Mouse (Mus musculus) embryonic facial prominence, embryonic 11.5 days (tissue): ENCODE measurements around the gene Mak. TPM values are rescaled to one million over a fixed set of nuclear protein-coding genes. Genes with fewer than 3 reads are reported as not detected.

ENCODE experiments used
- ATAC-seq: fragments of 200-750 bp; cut with Nextera tagmentation; replicated peaks from 2 replicates; pipeline ENCODE4 v1.8.0; 2017; ENCODE audit warnings: low read depth; ENCODE audit not compliant: insufficient number of reproducible peaks, low FRiP score, low TSS enrichment
- DNase-seq: peaks from one replicate; pipeline ENCODE4 v3.0.0-alpha.2; 2015; ENCODE audit warnings: low spot score
- H3K27ac ChIP-seq: fragments of 300-500 bp; sonication (generic); replicated peaks from 2 replicates; pipeline ENCODE4 v1.5.1; 2014; ENCODE audit warnings: mild to moderate bottlenecking, low read depth, low read length, control low read depth
- H3K27me3 ChIP-seq: fragments of 300-500 bp; sonication (generic); 2 replicates; pipeline ENCODE4 v1.6.1; 2014; ENCODE audit warnings: mild to moderate bottlenecking, low read length, moderate library complexity, mixed read lengths; ENCODE audit not compliant: control insufficient read depth, insufficient read depth
- H3K36me3 ChIP-seq: fragments of 300-500 bp; sonication (generic); replicated peaks from 2 replicates; pipeline ENCODE4 v1.6.1; 2014; ENCODE audit warnings: low read depth, mild to moderate bottlenecking, low read length, moderate library complexity, mixed read lengths; ENCODE audit not compliant: control insufficient read depth, insufficient read depth
- H3K4me1 ChIP-seq: fragments of 300-500 bp; sonication (generic); 2 replicates; pipeline ENCODE4 v1.6.1; 2014; ENCODE audit warnings: low read length, mixed read lengths; ENCODE audit not compliant: control insufficient read depth, insufficient read depth
- H3K4me2 ChIP-seq: fragments of 300-500 bp; sonication (generic); 2 replicates; pipeline ENCODE4 v1.6.1; 2014; ENCODE audit warnings: low read depth, mild to moderate bottlenecking, control low read depth, low read length, moderate library complexity
- H3K4me3 ChIP-seq: fragments of 300-500 bp; sonication (generic); 2 replicates; pipeline ENCODE4 v1.5.1; 2014; ENCODE audit warnings: low read depth, low read length, control low read depth
- H3K9ac ChIP-seq: fragments of 300-500 bp; sonication (generic); replicated peaks from 2 replicates; pipeline ENCODE4 v1.6.1; 2014; ENCODE audit warnings: mild to moderate bottlenecking, control low read depth, low read length
- H3K9me3 ChIP-seq: fragments of 300-500 bp; sonication (generic); replicated peaks from 2 replicates; pipeline ENCODE4 v1.6.1; 2016; ENCODE audit warnings: mild to moderate bottlenecking, low read length, inconsistent platforms, mixed read lengths; ENCODE audit not compliant: control insufficient read depth
- WGBS: fragments of 180-500 bp; shearing (Covaris S2); extraction: QIAGEN DNeasy Blood & Tissue Kit; methylation state at CpG from one replicate; pipeline ENCODE4 v1.1.7; 2014; 5-methylcytosine and 5-hydroxymethylcytosine counted together
- polyA plus RNA-seq: library from polyadenylated mRNA; unstranded; fragments of >200 nt; fragmentation: Nextera tagmentation; extraction: Ambion mirVana; gene quantifications from 2 replicates; pipeline ENCODE4 v1.2.1, GENCODE M21; 2014

Mak gene
- polyA plus RNA-seq, 1 experiment from 2014 or later = 0.94 TPM

- Histone ChIP-seq H3K9me3 (no peaks in the 10 kb centered on the region), H3K27me3 (no peaks in the 10 kb centered on the region), H3K4me1 (no peaks in the 10 kb centered on the region), H3K4me2 (no peak overlapping the region), H3K4me3 (no peak overlapping the region), H3K36me3 (no peaks in the 10 kb centered on the region), H3K27ac (no peak overlapping the region), H3K9ac (no peak overlapping the region)
- WGBS = 91% methylated on average over 3 of the region's 3 CpGs
- no peak for DNase-seq
- ATAC-seq = no peak
These were observed 5.0 kb upstream of the Mak start for GRCm38 (mm10) chr13:41084521-41084920.

GRCm38 (mm10) chr13:41080700-41081099, 1.2 kb upstream of the Mak start:
- no peaks in the 10 kb centered on the region for H3K9me3 ChIP-seq
- DNase-seq (no peak), ATAC-seq (no peak)
- H3K9ac ChIP-seq = no peak overlapping the region
- no peak overlapping the region for H3K4me2 ChIP-seq
- no peak overlapping the region for H3K27ac ChIP-seq
- H3K27me3 ChIP-seq = no peaks in the 10 kb centered on the region; the same call in 1 of the 2 replicates
- H3K4me1 ChIP-seq = no peaks in the 10 kb centered on the region
- WGBS = 91% methylated on average over 6 of the region's 6 CpGs
- no peak overlapping the region for H3K4me3 ChIP-seq
- no peaks in the 10 kb centered on the region for H3K36me3 ChIP-seq

- Histone ChIP-seq H3K4me1 (no peaks in the 10 kb centered on the region), H3K4me2 (no peak overlapping the region), H3K36me3 (no peaks in the 10 kb centered on the region), H3K4me3 (no peak overlapping the region), H3K9ac (no peak overlapping the region), H3K27me3 (no peaks in the 10 kb centered on the region; the same call in 1 of the 2 replicates), H3K27ac (no peak overlapping the region), H3K9me3 (no peaks in the 10 kb centered on the region)
- ATAC-seq (no peak), DNase-seq (no peak)
- 62% methylated on average over 5 of the region's 5 CpGs for WGBS
These were observed 353 bp upstream of the Mak start for GRCm38 (mm10) chr13:41079859-41080258.

GRCm38 (mm10) chr13:41078690-41079420, 651 bp downstream of the Mak start:
- Histone ChIP-seq H3K27me3 (no peaks in the 10 kb centered on the region; the same call in 1 of the 2 replicates), H3K9me3 (no peaks in the 10 kb centered on the region), H3K27ac (no peak overlapping the region), H3K4me2 (peak overlapping the region; percentile 86), H3K9ac (peak overlapping the region; percentile 47; the same call in 1 of the 2 replicates), H3K4me3 (peak overlapping the region; percentile 44), H3K4me1 (no peaks in the 10 kb centered on the region), H3K36me3 (no peaks in the 10 kb centered on the region)
- DNase-seq (no peak), ATAC-seq (peak; percentile 61)
- 7% methylated on average over 24 of the region's 24 CpGs for WGBS

GRCm38 (mm10) chr13:41077921-41078320, 1.6 kb downstream of the Mak start:
- WGBS = 62% methylated on average over 9 of the region's 9 CpGs
- DNase-seq (no peak), ATAC-seq (no peak)
- no peaks in the 10 kb centered on the region; the same call in 1 of the 2 replicates for H3K27me3 ChIP-seq
- H3K9ac ChIP-seq = no peak overlapping the region
- no peaks in the 10 kb centered on the region for H3K36me3 ChIP-seq
- no peak overlapping the region for H3K27ac ChIP-seq
- H3K4me3 ChIP-seq = no peak overlapping the region
- no peaks in the 10 kb centered on the region for H3K9me3 ChIP-seq
- no peaks in the 10 kb centered on the region for H3K4me1 ChIP-seq
- no peak overlapping the region for H3K4me2 ChIP-seq

- H3K4me1 ChIP-seq = no peaks in the 10 kb centered on the region
- no peak overlapping the region for H3K4me2 ChIP-seq
- H3K27ac ChIP-seq = no peak overlapping the region
- H3K36me3 ChIP-seq = no peaks in the 10 kb centered on the region
- no peak overlapping the region for H3K9ac ChIP-seq
- no peak overlapping the region for H3K4me3 ChIP-seq
- no peak for DNase-seq
- WGBS = 82% methylated on average over 5 of the region's 5 CpGs
- H3K9me3 ChIP-seq = no peaks in the 10 kb centered on the region
- no peaks in the 10 kb centered on the region for H3K27me3 ChIP-seq
- ATAC-seq = no peak
These were observed 5.7 kb downstream of the Mak start for GRCm38 (mm10) chr13:41073819-41074218.

GRCm38 (mm10) chr13:41071617-41072016, 7.9 kb downstream of the Mak start:
- DNase-seq (no peak), ATAC-seq (no peak)
- 89% methylated on average over 11 of the region's 11 CpGs for WGBS
- H3K4me2 ChIP-seq = no peak overlapping the region
- no peaks in the 10 kb centered on the region for H3K9me3 ChIP-seq
- H3K27ac ChIP-seq = no peak overlapping the region
- no peaks in the 10 kb centered on the region for H3K4me1 ChIP-seq
- no peak overlapping the region for H3K4me3 ChIP-seq
- no peaks in the 10 kb centered on the region for H3K36me3 ChIP-seq
- no peaks in the 10 kb centered on the region for H3K27me3 ChIP-seq
- no peak overlapping the region for H3K9ac ChIP-seq

- DNase-seq = no peak
- Histone ChIP-seq H3K36me3 (no peaks in the 10 kb centered on the region), H3K9ac (no peak overlapping the region), H3K4me2 (no peak overlapping the region), H3K4me3 (no peak overlapping the region), H3K27me3 (no peaks in the 10 kb centered on the region), H3K27ac (no peak overlapping the region), H3K4me1 (no peaks in the 10 kb centered on the region), H3K9me3 (no peaks in the 10 kb centered on the region)
- ATAC-seq = no peak
- whole genome bisulfite sequencing = 92% methylated on average over 4 of the region's 4 CpGs
These were observed 11.9 kb downstream of the Mak start for GRCm38 (mm10) chr13:41067618-41068017.
